Mouse (Mus musculus): Measurements from ENCODE around the gene Ywhae. TPM values are rescaled to one million over a fixed set of nuclear protein-coding genes. Genes with fewer than 3 reads are reported as not detected.

Ywhae gene
- polyA plus RNA-seq, 1 experiment from 2014 or later: 1,584 TPM

Other genes with a start within 250 kb of the Ywhae start
- 42.9 and 47.6 TPM in 2 replicates for gene Prpf8, start 246.1 kb upstream of the Ywhae start, polyA plus RNA-seq (2015; fragmentation: Nextera tagmentation; extraction: Ambion mirVana)
- gene Rilp, start 222.8 kb upstream of the Ywhae start, polyA plus RNA-seq (2015; fragmentation: Nextera tagmentation; extraction: Ambion mirVana): 2.8 and 2.9 TPM in 2 replicates
- 3.4 and 4.3 TPM in 2 replicates for gene Scarf1, start 219.3 kb upstream of the Ywhae start, polyA plus RNA-seq (2015; fragmentation: Nextera tagmentation; extraction: Ambion mirVana)
- gene Slc43a2, start 201.2 kb upstream of the Ywhae start, polyA plus RNA-seq (2015; fragmentation: Nextera tagmentation; extraction: Ambion mirVana): 19.4 and 21.0 TPM in 2 replicates
- gene Pitpna, start 144.8 kb upstream of the Ywhae start, polyA plus RNA-seq (2015; fragmentation: Nextera tagmentation; extraction: Ambion mirVana): 95.7 and 98.3 TPM in 2 replicates
- gene Inpp5k, start 101.9 kb upstream of the Ywhae start, polyA plus RNA-seq (2015; fragmentation: Nextera tagmentation; extraction: Ambion mirVana): 40.0 and 40.2 TPM in 2 replicates
- gene Myo1c, start 82.4 kb upstream of the Ywhae start, polyA plus RNA-seq (2015; fragmentation: Nextera tagmentation; extraction: Ambion mirVana): 10.3 and 10.8 TPM in 2 replicates
- gene Crk, start 53.6 kb upstream of the Ywhae start, polyA plus RNA-seq (2015; fragmentation: Nextera tagmentation; extraction: Ambion mirVana): 105 and 118 TPM in 2 replicates
- 4.2 and 5.0 TPM in 2 replicates for gene Doc2b, start 63.2 kb downstream of the Ywhae start, polyA plus RNA-seq (2015; fragmentation: Nextera tagmentation; extraction: Ambion mirVana)
- gene Rph3al, start 205.6 kb downstream of the Ywhae start, polyA plus RNA-seq (2015; fragmentation: Nextera tagmentation; extraction: Ambion mirVana): 3.4 and 4.9 TPM in 2 replicates

Data from midbrain, embryonic 16.5 days (tissue).